In genomic region chr8:87745125-87745698, GRCm38 (mm10) we compare ENCODE assay signal across 8 mouse cellular contexts.
DNase-seq lines count a peak whose midpoint lies in the region; ATAC-seq and TF ChIP-seq lines count a peak whose summit lies in the region.
"Had no signal": no experiment of that assay in that cellular context is flagged by ENCODE, and none has a peak within 500 bp of the region (broad histone marks: within the 10 kb centered on the region; RNA-seq: fewer than 3 reads in every experiment).

No protein-coding gene starts in this region.

- no peak for TF ChIP-seq CTCF in brain, embryonic 14.5 days (IDR thresholded peaks at IDR 0.05; ENCODE audit: borderline replicate concordance, extremely low read depth, insufficient read depth, insufficient read length)

- no peaks in the 10 kb centered on the region for H3K9me3 ChIP-seq in embryonic facial prominence, embryonic 12.5 days
- H3K9me3 ChIP-seq in hindbrain, embryonic 12.5 days (replicated peaks) = no peaks in the 10 kb centered on the region
- no peaks in the 10 kb centered on the region for H3K9me3 ChIP-seq in midbrain, embryonic 12.5 days

- H3K9ac ChIP-seq in embryonic facial prominence, embryonic 12.5 days = no peak overlapping the region
- H3K9ac ChIP-seq in hindbrain, embryonic 12.5 days = no peak overlapping the region
- H3K9ac ChIP-seq in midbrain, embryonic 12.5 days (replicated peaks) = no peak overlapping the region

- DNase-seq in brain, embryonic 14.5 days (ENCODE audit: low read depth) = peak; percentile 95
- DNase-seq in natural killer cell, adult 2 months (ENCODE audit: low spot score in 2 of 2) = no peak
- DNase-seq in frontal cortex, postnatal 14 days (ENCODE audit: low spot score in 2 of 2) = no peak
- DNase-seq: right cerebral cortex, postnatal 25 days had no signal

- H3K4me1 ChIP-seq in embryonic facial prominence, embryonic 12.5 days = peaks cover 26% of the 10 kb centered on the region
- peaks cover 79% of the 10 kb centered on the region for H3K4me1 ChIP-seq in hindbrain, embryonic 12.5 days
- H3K4me1 ChIP-seq in midbrain, embryonic 12.5 days = peaks cover 68% of the 10 kb centered on the region

- no peaks in the 10 kb centered on the region for H3K36me3 ChIP-seq in embryonic facial prominence, embryonic 12.5 days
- no peaks in the 10 kb centered on the region for H3K36me3 ChIP-seq in hindbrain, embryonic 12.5 days
- H3K36me3 ChIP-seq in midbrain, embryonic 12.5 days = no peaks in the 10 kb centered on the region

- no peak overlapping the region for H3K4me3 ChIP-seq in embryonic facial prominence, embryonic 12.5 days
- H3K4me3 ChIP-seq in hindbrain, embryonic 12.5 days = no peak overlapping the region
- no peak overlapping the region for H3K4me3 ChIP-seq in midbrain, embryonic 12.5 days

- TF ChIP-seq POLR2A in brain, embryonic 14.5 days (IDR thresholded peaks at IDR 0.05; ENCODE audit: borderline replicate concordance, extremely low read depth, insufficient read depth, insufficient read length, poor library complexity, severe bottlenecking) = no peak

- ATAC-seq in embryonic facial prominence, embryonic 12.5 days (ENCODE audit: insufficient number of reproducible peaks, insufficient read depth, low FRiP score, low TSS enrichment) = no peak
- ATAC-seq in hindbrain, embryonic 12.5 days (ENCODE audit: low FRiP score) = peak; percentile 60
- peak; percentile 67; the same call in 1 of the 2 replicates for ATAC-seq in midbrain, embryonic 12.5 days (ENCODE audit: low FRiP score, low read depth)
- no peak for ATAC-seq in monocyte, adult 5-6 weeks (replicated peaks; ENCODE audit: insufficient number of reproducible peaks, low FRiP score, low TSS enrichment, poor library complexity, severe bottlenecking)

- peak overlapping the region; percentile 50; the same call in 1 of the 2 replicates for H3K27ac ChIP-seq in embryonic facial prominence, embryonic 12.5 days
- H3K27ac ChIP-seq in hindbrain, embryonic 12.5 days = peak overlapping the region; percentile 86
- peak overlapping the region; percentile 83 for H3K27ac ChIP-seq in midbrain, embryonic 12.5 days (replicated peaks)

- 83% methylated on average over 20 of the region's 20 CpGs for WGBS in embryonic facial prominence, embryonic 12.5 days
- 62% methylated on average over 20 of the region's 20 CpGs for WGBS in hindbrain, embryonic 12.5 days
- 67% methylated on average over 20 of the region's 20 CpGs for WGBS in midbrain, embryonic 12.5 days

- H3K27me3 ChIP-seq in embryonic facial prominence, embryonic 12.5 days = no peaks in the 10 kb centered on the region
- H3K27me3 ChIP-seq in hindbrain, embryonic 12.5 days = no peaks in the 10 kb centered on the region
- no peaks in the 10 kb centered on the region for H3K27me3 ChIP-seq in midbrain, embryonic 12.5 days

- H3K4me2 ChIP-seq in embryonic facial prominence, embryonic 12.5 days (replicated peaks) = no peak overlapping the region
- H3K4me2 ChIP-seq in hindbrain, embryonic 12.5 days (replicated peaks) = no peak overlapping the region
- H3K4me2 ChIP-seq in midbrain, embryonic 12.5 days (replicated peaks) = no peak overlapping the region

Comparison
In these comparisons a context has a peak if more than half of its experiments do, and no peak if none do; other contexts are left out.
1. ATAC-seq: peak in hindbrain, embryonic 12.5 days (single experiment) and midbrain, embryonic 12.5 days (single experiment); none in embryonic facial prominence, embryonic 12.5 days (single experiment) and monocyte, adult 5-6 weeks (single experiment).
2. Peak in every context shown above with its lines, with median percentiles within 50 percentile points of each other: H3K27ac ChIP-seq.